Mouse (Mus musculus): ENCODE data around the gene Cdc42bpb. TPM values are rescaled to one million over a fixed set of nuclear protein-coding genes. Genes with fewer than 3 reads are reported as not detected.

Gene Cdc42bpb
- total RNA-seq, 2 experiments from 2014 or later = 112 to 116 TPM

GRCm38 (mm10) chr12:111333020-111333605 is 44.4 kb downstream of the Cdc42bpb start:
- DNase-seq = no peak

DNA sequence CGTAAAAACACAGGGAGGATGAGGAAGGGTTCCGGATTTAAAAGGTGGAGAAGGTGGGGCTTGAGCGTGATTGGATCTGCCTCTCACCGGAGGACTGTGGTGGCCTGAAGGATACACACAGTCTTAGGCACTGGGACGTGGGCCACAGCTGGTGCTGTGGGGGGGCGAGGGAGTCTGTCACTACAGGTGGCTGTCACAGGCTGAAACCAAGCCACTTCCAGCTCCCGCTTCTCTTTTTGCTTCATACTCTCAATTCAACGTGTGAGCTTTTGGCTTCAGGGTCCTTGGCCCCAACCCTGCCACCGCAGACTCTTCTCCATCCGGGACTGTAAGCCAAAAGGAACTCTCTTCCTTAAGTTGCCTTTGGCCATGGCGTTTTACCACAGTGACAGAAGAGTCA is 45.1 kb downstream of the Cdc42bpb start:
- no peak for DNase-seq

GRCm38 (mm10) chr12:111331573-111331972 is 45.9 kb downstream of the Cdc42bpb start:
- no peak for DNase-seq

- no peak for DNase-seq
These were observed 48.2 kb downstream of the Cdc42bpb start for GRCm38 (mm10) chr12:111329281-111329680.

DNA sequence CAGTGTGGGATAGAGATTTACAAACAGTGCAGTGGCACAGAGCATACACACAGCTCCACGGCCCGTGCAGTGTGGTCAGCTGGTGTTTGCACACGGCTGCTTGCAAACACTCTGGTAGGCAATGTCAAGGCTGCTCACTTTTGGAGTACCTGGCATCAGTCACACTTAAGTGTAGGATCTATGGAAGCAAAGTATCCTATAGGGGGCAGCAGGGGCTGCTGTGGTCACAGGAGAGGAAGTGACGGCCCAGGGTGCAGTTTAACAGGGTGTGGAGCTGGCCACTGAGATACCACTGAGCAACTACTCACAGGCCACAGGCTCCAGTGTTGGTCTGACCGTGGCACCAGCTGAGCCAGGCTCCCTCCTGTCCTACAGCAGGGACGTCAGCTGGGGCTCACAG is 49.2 kb downstream of the Cdc42bpb start:
- DNase-seq = no peak

DNA sequence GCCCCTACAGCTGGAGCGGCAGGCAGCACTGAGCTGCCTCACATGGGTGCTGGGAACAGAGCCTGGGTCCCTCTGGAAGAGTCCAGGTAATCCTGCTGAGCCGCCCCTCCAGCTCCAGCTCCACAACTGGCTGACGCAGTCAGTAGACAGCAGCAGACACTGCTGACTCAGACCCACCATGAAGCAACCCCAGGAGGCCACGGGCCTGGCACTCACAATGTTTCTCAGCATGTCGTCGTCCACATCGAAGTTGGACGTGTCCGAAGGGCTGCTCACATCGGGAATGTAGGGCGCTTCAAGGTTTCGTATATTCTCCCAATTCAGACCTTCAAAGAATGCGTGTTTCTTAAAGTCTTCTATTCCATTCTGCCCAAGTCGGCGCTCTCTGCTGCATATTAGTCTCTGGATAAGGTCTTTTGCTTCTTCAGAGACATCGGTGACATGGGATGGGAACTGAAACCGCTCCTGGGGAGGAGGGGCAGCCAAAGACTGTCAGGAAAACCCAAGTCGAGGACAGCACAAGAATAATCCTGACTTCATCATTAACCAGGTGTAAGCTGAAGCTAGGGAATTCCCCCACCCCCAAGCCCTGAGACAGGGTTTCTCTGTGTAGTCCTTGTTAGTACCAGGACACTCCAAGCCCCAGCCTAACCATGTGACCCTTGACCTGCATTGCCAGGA is 51.6 kb downstream of the Cdc42bpb start:
- DNase-seq = no peak

- DNase-seq = no peak
These were observed 52.6 kb downstream of the Cdc42bpb start for GRCm38 (mm10) chr12:111324949-111325348.

- DNase-seq = no peak
These were observed 53.0 kb downstream of the Cdc42bpb start for GRCm38 (mm10) chr12:111324536-111324935.

DNA sequence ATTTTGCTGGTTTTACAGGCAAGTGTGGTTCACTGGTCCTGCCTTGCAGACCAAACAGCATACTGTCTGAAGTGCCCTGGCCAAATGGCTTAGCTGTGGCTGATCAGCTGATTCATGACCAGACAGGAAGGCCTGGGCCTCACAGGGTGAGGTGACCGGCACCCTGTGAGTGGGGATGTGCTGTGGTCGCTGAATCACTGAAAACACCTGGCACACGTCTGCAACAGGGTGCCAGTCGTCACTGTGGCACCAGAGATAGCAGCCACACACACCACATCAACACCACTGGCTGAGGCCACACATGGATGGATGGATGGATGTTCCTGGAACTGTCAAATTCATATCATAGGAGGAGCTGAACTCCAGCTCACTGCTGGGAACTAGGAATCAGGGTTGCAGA is 54.1 kb downstream of the Cdc42bpb start:
- no peak for DNase-seq

DNA sequence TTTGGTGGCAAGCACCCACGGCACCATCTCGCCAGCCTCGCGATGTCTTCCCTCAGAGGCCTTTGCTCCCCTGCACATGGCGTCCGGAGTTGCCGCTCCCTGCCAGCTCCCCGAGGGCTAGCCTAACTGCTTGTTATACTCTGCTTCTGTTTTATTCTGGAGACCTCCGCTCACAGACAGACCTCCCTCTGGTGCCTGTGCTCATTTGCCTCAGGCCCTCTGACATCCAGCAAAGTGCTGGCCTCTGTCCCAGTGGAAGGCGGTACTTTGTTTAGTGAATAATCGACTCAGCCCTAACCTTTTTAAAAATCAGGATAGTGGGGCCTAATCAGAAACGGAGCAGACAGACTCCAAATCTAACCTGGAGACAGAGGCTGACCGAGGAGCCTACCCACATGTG is 55.7 kb downstream of the Cdc42bpb start:
- DNase-seq = no peak

DNA sequence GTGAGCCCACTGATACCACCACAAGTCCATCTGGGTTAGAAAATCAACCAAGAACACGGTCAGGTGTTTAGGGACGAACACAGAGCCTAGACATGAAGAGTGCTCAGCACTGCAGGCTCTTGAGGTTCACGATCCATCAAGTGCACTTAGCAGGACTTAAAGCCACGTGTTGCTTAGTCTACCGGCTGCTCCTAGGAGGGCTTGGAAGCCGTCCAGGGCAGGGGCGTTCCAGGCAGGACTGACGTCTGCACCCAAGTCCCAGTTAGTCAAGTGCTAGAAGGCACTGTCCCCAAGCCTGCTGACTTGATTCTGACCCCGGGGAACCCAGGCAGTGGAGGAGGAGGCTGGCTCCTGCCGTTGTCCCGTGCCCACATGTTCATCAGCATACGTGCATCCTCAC is 57.0 kb downstream of the Cdc42bpb start:
- peak; percentile 40 for DNase-seq

GRCm38 (mm10) chr12:111317694-111318093 is 59.8 kb downstream of the Cdc42bpb start:
- DNase-seq = no peak

- DNase-seq = no peak
These were observed 63.2 kb downstream of the Cdc42bpb start for GRCm38 (mm10) chr12:111314273-111314672.

DNA sequence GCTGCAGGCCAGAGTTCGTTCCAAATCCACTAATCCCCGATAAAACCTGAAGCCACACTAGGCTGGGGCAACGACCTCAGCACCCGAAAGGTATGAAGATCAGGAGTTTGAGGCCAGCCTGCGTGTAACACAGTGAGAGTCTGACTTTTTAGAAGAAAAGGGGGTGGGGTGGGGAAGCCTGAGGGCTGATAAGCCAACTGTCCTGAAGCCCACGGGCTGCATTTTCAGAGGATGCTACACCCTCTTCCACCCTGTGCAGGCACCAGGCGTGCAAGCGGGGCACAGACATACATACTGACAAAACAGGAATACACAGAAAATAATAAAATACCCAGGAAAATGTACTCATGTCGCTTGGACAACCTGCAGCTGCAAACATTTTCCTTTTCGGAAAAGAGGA is 65.7 kb downstream of the Cdc42bpb start:
- DNase-seq = no peak

DNA sequence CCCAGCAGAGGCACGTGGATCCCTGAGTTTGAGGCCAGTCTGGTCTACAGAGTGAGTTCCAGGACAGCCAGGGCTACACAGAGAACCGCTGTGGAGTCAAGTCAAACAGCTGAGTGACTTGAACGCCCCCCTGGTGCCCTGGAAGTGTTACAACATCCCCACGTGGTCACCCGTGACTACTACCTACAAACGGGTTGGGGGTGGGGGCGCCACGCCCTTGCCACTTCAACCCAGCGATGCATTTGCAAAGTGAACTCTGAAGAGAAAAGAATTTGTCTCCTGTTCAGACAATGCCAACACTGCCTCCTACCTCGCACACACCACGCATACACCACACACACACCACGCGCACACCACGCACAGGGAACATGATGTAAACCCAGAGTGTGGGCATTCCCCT is 67.6 kb downstream of the Cdc42bpb start:
- DNase-seq = no peak

DNA sequence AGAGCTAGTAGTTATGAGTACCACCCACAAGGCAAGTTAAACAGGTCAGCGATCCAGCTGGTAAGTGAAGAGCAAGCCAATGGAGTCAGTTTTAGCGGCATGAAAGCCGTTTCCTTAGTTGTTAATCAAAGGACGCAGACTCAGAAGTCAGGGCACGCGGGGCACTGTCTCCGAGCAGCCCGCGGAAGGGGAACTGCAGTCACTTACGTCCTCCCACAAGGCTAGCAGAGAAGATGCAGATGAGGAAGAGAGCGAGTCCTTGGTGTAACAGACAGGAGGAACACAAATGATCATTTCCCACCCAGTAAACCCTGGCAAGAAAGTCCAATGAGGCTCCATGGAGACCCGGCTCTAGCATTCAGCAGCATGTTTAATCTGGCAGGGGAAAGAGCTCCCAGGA is 68.3 kb downstream of the Cdc42bpb start:
- no peak for DNase-seq

GRCm38 (mm10) chr12:111306821-111307220 is 70.7 kb downstream of the Cdc42bpb start:
- no peak for DNase-seq

GRCm38 (mm10) chr12:111303702-111304337 is 73.7 kb downstream of the Cdc42bpb start:
- no peak for DNase-seq

DNA sequence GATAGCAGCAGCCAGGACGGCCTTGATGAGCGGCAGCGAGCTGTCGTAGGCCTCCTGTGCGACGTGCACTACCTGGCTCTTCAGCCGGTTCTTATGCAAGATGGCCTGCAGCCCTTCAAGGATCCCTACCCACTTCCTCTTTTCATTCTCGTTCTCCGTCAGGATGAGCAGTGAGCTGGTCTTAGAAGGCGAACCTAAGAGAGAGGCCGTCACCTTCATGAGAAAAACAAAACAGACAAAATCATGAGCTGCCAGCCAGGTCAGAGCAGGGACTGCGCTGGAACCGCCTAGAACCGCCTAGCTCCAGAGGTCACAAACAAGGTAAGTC is 75.5 kb downstream of the Cdc42bpb start:
- no peak for DNase-seq

- no peak for DNase-seq
These were observed 76.0 kb downstream of the Cdc42bpb start for GRCm38 (mm10) chr12:111301322-111302017.

DNA sequence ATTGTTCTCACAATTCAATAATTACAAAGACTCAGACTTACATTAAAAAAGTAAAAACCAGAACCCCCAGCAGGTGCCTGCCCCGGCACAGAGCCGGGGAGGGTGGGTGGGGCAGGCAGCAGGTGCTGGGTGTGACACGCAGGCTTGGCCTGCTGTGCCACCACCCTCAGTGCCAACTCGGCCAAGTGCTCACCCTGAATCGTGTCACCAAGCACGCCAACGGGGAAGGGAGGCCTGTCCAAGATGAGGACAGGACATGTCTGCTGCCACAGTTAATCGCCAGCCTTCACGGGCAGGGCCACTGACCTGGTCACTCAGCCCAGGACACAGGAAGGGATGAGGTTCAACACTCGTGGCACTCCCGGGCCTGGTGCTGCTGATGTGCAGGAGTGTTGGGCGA is 84.5 kb downstream of the Cdc42bpb start:
- DNase-seq = no peak

DNA sequence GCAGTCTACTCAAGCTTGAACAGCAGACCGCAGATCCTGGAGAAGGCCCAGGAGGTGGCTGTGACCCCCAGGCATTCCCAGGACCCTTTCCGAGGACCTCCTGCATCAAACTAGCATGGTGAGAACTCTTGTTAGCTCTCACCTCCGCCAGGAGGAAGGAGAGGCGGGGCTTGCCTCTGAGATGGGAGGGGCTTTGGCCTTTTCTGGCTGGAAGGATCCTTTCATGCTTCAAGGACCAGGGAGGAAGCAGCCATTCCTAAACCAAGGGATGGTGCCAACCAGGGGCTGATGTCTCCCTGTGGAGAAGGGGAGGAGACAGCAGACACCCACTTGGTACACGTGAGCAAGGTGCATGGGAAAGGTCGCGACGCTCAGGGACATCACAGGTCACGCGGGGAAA is 93.0 kb downstream of the Cdc42bpb start:
- no peak for DNase-seq

- DNase-seq = no peak
These were observed 93.9 kb downstream of the Cdc42bpb start for GRCm38 (mm10) chr12:111283573-111283972.

- no peak for DNase-seq
These were observed 101.1 kb downstream of the Cdc42bpb start for GRCm38 (mm10) chr12:111276371-111276770.

Data from heart, postnatal 4 days (tissue).